Mouse (Mus musculus) testis, adult 2 months (tissue): ENCODE results near the gene A630095N17Rik.

Experiments
- CTCF ChIP-seq: fragments of 200-500 bp; IDR thresholded peaks from 2 replicates; pipeline ENCODE4 v1.5.1; 2012; ENCODE audit warnings: low read depth, mild to moderate bottlenecking, inconsistent platforms, low read length, moderate library complexity; ENCODE audit not compliant: control insufficient read depth, insufficient read depth, insufficient replicate concordance
- POLR2A ChIP-seq: fragments of 200-500 bp; IDR thresholded peaks from 2 replicates; pipeline ENCODE4 v1.6.1; 2012; ENCODE audit warnings: low read depth, mild to moderate bottlenecking, inconsistent platforms, low read length, moderate library complexity; ENCODE audit not compliant: control insufficient read depth

GRCm38 (mm10) chr1:75253029-75253428 lies 21.1 kb upstream of the A630095N17Rik start:
- TF ChIP-seq POLR2A (no peak), CTCF (peak; percentile 12; the same call in 1 of the 2 replicates)
